Mouse (Mus musculus) hindbrain, embryonic 16.5 days (tissue): Measurements from ENCODE around the gene Mroh2a. TPM values are rescaled to one million over a fixed set of nuclear protein-coding genes. Genes with fewer than 3 reads are reported as not detected.
A peak's percentile ranks its signal among the peaks of the same experiment; 100 is the strongest.

ENCODE experiments used
- ATAC-seq: fragments of 200-750 bp; cut with Nextera tagmentation; 2 replicates; pipeline ENCODE4 v1.8.0; 2017; ENCODE audit warnings: moderate TSS enrichment, moderate library complexity
- H3K27ac ChIP-seq: fragments of 300-500 bp; sonication (generic); 2 replicates; pipeline ENCODE4 v1.5.1; 2014; ENCODE audit warnings: low read depth, mild to moderate bottlenecking, control low read depth, low read length, moderate library complexity
- H3K27me3 ChIP-seq: fragments of 300-500 bp; sonication (generic); replicated peaks from 2 replicates; pipeline ENCODE4 v1.6.1; 2014; ENCODE audit warnings: low read length; ENCODE audit not compliant: control insufficient read depth, insufficient read depth
- H3K36me3 ChIP-seq: fragments of 300-500 bp; sonication (generic); 2 replicates; pipeline ENCODE4 v1.6.1; 2014; ENCODE audit warnings: mild to moderate bottlenecking, low read length, moderate library complexity, mixed read lengths; ENCODE audit not compliant: control insufficient read depth, insufficient read depth
- H3K4me1 ChIP-seq: fragments of 300-500 bp; sonication (generic); 2 replicates; pipeline ENCODE4 v1.6.1; 2014; ENCODE audit warnings: low read depth, low read length; ENCODE audit not compliant: control insufficient read depth, insufficient read depth
- H3K4me2 ChIP-seq: fragments of 300-500 bp; sonication (generic); 2 replicates; pipeline ENCODE4 v1.6.1; 2014; ENCODE audit warnings: mild to moderate bottlenecking, low read length, control low read depth, moderate library complexity
- H3K4me3 ChIP-seq: fragments of 300-500 bp; sonication (generic); 2 replicates; pipeline ENCODE4 v1.5.1; 2014; ENCODE audit warnings: mild to moderate bottlenecking, low read length, control low read depth, moderate library complexity
- H3K9ac ChIP-seq: fragments of 300-500 bp; sonication (generic); 2 replicates; pipeline ENCODE4 v1.6.1; 2014; ENCODE audit warnings: low read depth, mild to moderate bottlenecking, control low read depth, low read length, moderate library complexity
- H3K9me3 ChIP-seq: fragments of 300-500 bp; sonication (generic); 2 replicates; pipeline ENCODE4 v1.6.1; 2014; ENCODE audit warnings: mild to moderate bottlenecking, low read length, moderate library complexity; ENCODE audit not compliant: control insufficient read depth
- WGBS: fragments of 180-500 bp; shearing (Covaris S2); extraction: QIAGEN DNeasy Blood & Tissue Kit; methylation state at CpG from one replicate; pipeline ENCODE4 v1.1.7; 2014; 5-methylcytosine and 5-hydroxymethylcytosine counted together
- polyA plus RNA-seq: library from polyadenylated mRNA; unstranded; fragments of >200 nt; fragmentation: Nextera tagmentation; extraction: Ambion mirVana; gene quantifications from 2 replicates; pipeline ENCODE4 v1.2.1, GENCODE M21; 2015

The Mroh2a gene
- polyA plus RNA-seq, 1 experiment from 2014 or later, result 0.45 TPM

DNA sequence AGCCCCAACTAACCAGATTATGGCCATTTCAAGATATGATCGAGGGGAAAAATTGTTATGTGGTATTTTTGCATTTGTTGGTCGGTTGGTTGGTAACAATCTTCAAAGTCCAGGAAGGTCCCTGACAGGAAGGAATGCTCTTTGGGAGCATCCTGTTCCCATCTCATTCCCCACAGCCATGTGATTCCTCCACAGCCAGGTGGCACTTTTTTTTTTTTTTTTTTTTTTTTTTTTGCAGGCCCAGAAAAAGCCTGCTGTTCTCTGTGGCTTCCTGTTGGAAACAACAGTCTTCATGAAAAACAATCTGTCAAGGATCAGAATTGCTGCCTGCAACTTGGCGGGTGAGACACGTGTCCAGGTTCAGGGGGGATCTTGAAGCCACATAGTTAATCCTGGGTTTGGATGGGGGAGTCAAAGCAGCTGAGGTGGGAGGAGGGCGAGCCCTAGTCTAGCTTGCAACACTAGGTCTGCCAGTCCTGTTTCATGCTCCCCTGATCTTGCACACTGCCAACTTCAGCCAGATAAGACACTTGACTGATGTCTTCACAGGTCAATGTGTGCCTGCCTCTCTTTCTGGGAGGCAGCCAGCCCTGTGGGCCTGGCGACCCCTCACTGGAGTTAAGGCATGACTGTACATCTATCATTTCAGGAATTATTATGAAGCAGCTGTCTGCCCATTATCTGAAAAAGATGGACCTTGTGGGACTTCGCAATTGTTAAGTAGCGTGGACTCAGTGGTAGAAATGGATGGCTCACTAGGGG, 32.3 kb downstream of the Mroh2a start:
- H3K36me3 ChIP-seq, result peaks cover 24% of the 10 kb centered on the region
- H3K27me3 ChIP-seq, result no peaks in the 10 kb centered on the region
- H3K27ac ChIP-seq, result no peak overlapping the region
- ATAC-seq, result peak; percentile 25
- H3K9ac ChIP-seq, result no peak overlapping the region
- no peak overlapping the region for H3K4me2 ChIP-seq
- no peaks in the 10 kb centered on the region for H3K4me1 ChIP-seq
- no peak overlapping the region for H3K4me3 ChIP-seq
- WGBS, result 74% methylated on average over 8 of the region's 8 CpGs
- peaks cover 24% of the 10 kb centered on the region for H3K9me3 ChIP-seq

- H3K36me3 ChIP-seq, result peaks cover 30% of the 10 kb centered on the region
- no peak overlapping the region for H3K4me3 ChIP-seq
- no peak overlapping the region for H3K27ac ChIP-seq
- H3K27me3 ChIP-seq, result no peaks in the 10 kb centered on the region
- no peaks in the 10 kb centered on the region for H3K4me1 ChIP-seq
- H3K9ac ChIP-seq, result no peak overlapping the region
- WGBS, result 79% methylated on average over 4 of the region's 4 CpGs
- no peak overlapping the region for H3K4me2 ChIP-seq
- peak; percentile 3 for ATAC-seq
- peaks cover 22% of the 10 kb centered on the region for H3K9me3 ChIP-seq
Observed at GRCm38 (mm10) chr1:88259643-88260024, 32.8 kb downstream of the Mroh2a start.

- Histone ChIP-seq H3K36me3 (peaks cover 34% of the 10 kb centered on the region), H3K9me3 (peaks cover 17% of the 10 kb centered on the region), H3K27me3 (no peaks in the 10 kb centered on the region), H3K9ac (no peak overlapping the region), H3K4me3 (no peak overlapping the region), H3K4me1 (no peaks in the 10 kb centered on the region), H3K27ac (no peak overlapping the region), H3K4me2 (no peak overlapping the region)
- ATAC-seq, result peak; percentile 14; the same call in 1 of the 2 replicates
- WGBS, result 82% methylated on average over 6 of the region's 6 CpGs
Observed at GRCm38 (mm10) chr1:88260114-88260513, 33.3 kb downstream of the Mroh2a start.

- Histone ChIP-seq H3K9ac (no peak overlapping the region), H3K4me1 (no peaks in the 10 kb centered on the region), H3K36me3 (peaks cover 41% of the 10 kb centered on the region), H3K4me3 (no peak overlapping the region), H3K9me3 (peaks cover 12% of the 10 kb centered on the region), H3K27ac (no peak overlapping the region), H3K4me2 (no peak overlapping the region), H3K27me3 (no peaks in the 10 kb centered on the region)
- ATAC-seq, result no peak
- 84% methylated on average over 10 of the region's 10 CpGs for WGBS
Observed at GRCm38 (mm10) chr1:88260604-88261377, 34.0 kb downstream of the Mroh2a start.

DNA sequence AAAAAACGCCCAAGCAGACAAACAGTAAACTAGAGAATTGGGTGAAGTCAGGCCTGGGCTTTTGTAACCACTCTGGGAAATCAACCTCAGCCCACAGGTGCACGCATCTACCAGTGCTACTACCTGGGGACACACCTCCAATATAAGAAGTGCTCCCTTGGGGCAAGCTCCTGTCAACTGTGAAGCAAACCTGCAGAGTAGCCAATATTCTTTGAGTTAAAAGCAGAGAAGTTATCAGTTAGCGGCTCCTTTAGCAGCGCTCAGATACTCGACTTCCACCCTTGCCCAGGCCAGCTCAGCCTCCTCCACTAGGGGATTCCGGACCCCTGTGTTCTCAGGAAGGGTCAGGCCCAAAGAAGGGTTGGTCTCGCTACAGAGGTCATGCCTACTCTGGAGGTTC, 34.9 kb downstream of the Mroh2a start:
- Histone ChIP-seq H3K4me1 (no peaks in the 10 kb centered on the region), H3K4me2 (no peak overlapping the region), H3K4me3 (no peak overlapping the region), H3K9me3 (peaks cover 3% of the 10 kb centered on the region; the same call in 1 of the 2 replicates), H3K27ac (no peak overlapping the region), H3K9ac (no peak overlapping the region), H3K27me3 (no peaks in the 10 kb centered on the region), H3K36me3 (peaks cover 50% of the 10 kb centered on the region)
- WGBS, result 86% methylated on average over 7 of the region's 7 CpGs
- ATAC-seq, result no peak

GRCm38 (mm10) chr1:88262255-88262654, 35.5 kb downstream of the Mroh2a start:
- Histone ChIP-seq H3K9ac (no peak overlapping the region), H3K4me2 (no peak overlapping the region), H3K9me3 (0 out of 2 replicates have a peak, but pooled peaks cover 2% of the 10 kb centered on the region), H3K4me3 (no peak overlapping the region), H3K27ac (no peak overlapping the region), H3K27me3 (no peaks in the 10 kb centered on the region), H3K4me1 (no peaks in the 10 kb centered on the region), H3K36me3 (peaks cover 56% of the 10 kb centered on the region)
- 0 out of 2 replicates have a peak, but pooled peaks have one; percentile 2 for ATAC-seq
- 83% methylated on average over 4 of the region's 4 CpGs for WGBS

DNA sequence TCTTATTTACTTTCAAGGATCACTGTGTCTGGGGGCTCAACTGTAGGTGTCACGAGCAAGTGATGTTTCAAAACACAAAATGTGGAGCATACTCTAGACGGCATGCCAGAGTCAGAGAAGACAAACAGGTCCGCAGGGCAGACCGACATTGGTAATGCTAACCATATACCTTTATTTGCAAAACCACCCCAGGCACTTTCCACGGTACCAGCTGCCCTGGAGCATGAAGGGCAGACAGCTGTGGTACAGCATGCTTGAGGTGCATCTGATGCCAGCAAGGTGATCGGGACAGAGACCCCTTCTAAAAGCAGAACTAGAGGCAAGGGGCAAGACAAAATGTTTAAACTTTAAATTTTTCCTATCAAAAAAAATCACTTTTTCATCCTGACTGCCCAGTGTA, 36.2 kb downstream of the Mroh2a start:
- Histone ChIP-seq H3K9ac (no peak overlapping the region), H3K4me1 (no peaks in the 10 kb centered on the region), H3K27me3 (no peaks in the 10 kb centered on the region), H3K4me2 (no peak overlapping the region), H3K36me3 (peaks cover 63% of the 10 kb centered on the region), H3K4me3 (no peak overlapping the region), H3K27ac (no peak overlapping the region), H3K9me3 (no peaks in the 10 kb centered on the region)
- WGBS, result 76% methylated on average over 6 of the region's 6 CpGs
- ATAC-seq, result no peak

DNA sequence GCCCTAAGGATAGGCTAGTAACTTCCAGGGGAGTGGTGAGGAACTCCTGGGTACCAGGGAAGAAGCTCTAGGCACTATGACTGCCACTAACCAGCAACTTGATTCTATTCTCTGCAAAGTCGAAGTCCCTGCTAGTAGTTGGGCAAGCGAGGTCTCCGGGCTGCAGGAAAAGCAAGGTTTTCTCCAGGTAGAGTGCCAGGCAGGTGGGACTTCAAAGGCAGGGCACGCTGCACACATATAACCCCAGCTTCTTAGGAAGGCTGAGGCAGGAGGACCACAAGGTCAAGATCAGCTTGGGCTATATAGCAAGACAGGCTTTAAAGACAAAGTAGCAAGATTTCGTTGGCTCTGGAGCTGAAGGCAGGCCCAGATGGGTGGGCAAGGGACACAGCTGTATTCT, 37.0 kb downstream of the Mroh2a start:
- Histone ChIP-seq H3K9me3 (no peaks in the 10 kb centered on the region), H3K27ac (no peak overlapping the region), H3K4me2 (no peak overlapping the region), H3K27me3 (no peaks in the 10 kb centered on the region), H3K4me3 (no peak overlapping the region), H3K9ac (no peak overlapping the region), H3K36me3 (peaks cover 71% of the 10 kb centered on the region), H3K4me1 (no peaks in the 10 kb centered on the region)
- no peak for ATAC-seq
- 93% methylated on average over 5 of the region's 5 CpGs for WGBS

GRCm38 (mm10) chr1:88264237-88264868, 37.6 kb downstream of the Mroh2a start:
- 92% methylated on average over 7 of the region's 7 CpGs for WGBS
- H3K9ac ChIP-seq, result no peak overlapping the region
- H3K27ac ChIP-seq, result no peak overlapping the region
- H3K4me2 ChIP-seq, result no peak overlapping the region
- no peak for ATAC-seq
- H3K27me3 ChIP-seq, result no peaks in the 10 kb centered on the region
- no peaks in the 10 kb centered on the region for H3K4me1 ChIP-seq
- H3K36me3 ChIP-seq, result peaks cover 77% of the 10 kb centered on the region
- H3K4me3 ChIP-seq, result no peak overlapping the region
- no peaks in the 10 kb centered on the region for H3K9me3 ChIP-seq
